Mouse (Mus musculus) fat pad, adult 2 months (tissue): ENCODE measurements around the gene Fam234b.

Experiments used
- DNase-seq: peaks from one replicate; pipeline ENCODE4 v3.0.0-alpha.2; 2011; ENCODE audit warnings: low read depth, low spot score; ENCODE audit errors: extremely low read depth

Gene Fam234b

GRCm38 (mm10) chr6:135219916-135220315, 22.1 kb downstream of the Fam234b start:
- no peak for DNase-seq

DNA sequence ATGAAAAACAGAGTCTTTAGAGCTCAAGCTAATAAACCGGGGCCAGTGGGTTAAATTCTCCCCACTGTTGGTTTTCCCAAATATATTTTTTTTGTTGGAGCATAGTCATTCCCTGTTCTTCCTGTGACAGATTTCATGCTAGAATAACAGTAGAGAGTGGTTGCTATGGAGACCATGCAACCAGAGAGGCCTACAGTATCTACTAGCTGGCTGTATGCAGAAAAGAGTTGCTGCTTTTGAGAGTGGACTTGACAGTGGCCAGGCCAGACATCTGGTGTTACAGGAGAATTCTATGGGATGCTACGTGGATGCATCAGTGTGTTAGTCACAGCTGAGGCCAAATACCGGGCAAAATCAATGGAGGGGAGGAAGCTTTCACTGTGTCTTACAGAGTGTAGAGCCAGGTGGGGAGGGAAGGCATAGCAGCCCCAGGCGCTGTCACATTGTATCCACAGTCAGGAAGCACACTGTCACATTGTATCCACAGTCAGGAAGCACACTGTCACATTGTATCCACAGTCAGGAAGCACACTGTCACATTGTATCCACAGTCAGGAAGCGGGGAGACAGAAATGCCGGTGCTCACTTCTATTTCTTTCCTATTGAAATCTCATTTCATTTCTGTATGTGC, 26.1 kb downstream of the Fam234b start:
- DNase-seq = no peak

- no peak for DNase-seq
Observed at GRCm38 (mm10) chr6:135228465-135228941, 30.7 kb downstream of the Fam234b start.

DNA sequence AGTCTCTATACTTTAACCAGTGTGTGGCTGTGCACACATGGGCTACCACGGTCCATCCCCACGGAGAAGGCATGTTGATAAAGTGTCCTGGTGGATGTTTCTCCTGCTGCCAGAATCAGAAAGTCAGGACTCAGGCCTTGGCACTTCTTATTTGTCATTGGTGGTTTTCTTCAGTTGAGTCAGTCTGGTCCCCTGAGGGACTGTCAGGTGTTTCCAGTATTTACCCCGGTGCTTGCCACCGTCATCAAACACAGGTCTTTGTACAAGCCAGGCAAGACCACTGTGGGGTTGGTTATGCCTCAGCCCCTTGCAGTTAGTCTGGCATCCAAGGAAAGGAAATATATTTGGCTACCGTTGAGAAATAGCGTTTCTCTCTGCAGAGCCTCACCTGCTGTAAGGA, 32.8 kb downstream of the Fam234b start:
- DNase-seq = no peak

- DNase-seq = no peak
Observed at GRCm38 (mm10) chr6:135232443-135233182, 34.8 kb downstream of the Fam234b start.

DNA sequence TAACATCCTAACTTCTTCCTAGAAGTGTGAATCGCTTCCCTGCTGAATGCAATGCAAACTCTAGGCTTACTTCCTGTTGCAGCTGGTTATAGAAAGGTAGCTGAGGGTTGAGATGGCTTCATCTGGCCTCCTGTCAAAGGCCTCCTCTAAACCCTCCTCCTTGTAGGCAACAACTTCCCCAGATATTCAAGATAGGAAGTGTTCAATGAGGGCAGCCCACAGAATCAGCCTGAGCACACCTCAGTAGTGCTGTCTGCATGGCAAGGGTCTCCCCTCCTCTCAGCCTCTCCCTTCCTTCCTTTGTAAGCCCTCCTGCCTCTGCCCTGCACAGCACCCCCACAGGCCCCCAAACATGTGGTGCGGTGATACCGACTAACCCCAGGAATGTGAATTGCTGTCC, 38.0 kb downstream of the Fam234b start:
- no peak for DNase-seq

DNA sequence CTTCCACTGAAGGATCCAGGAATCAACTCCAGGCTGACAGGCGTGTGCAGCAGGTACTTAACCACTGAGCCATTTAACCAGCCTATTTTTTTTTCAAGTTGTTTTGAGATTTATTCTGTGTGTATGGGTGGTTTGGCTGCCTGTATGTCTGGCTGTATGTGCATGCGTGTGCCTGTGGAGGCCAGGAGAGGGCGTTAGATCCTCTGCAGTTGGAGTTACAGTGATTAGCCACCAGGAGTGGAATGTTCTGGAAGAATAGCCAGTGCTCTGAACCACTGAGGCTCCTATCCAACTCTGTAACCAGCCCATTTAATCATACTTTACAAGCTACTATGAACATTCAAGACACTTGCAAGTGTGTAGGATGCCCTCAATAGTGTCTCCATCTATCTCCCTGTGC, 38.8 kb downstream of the Fam234b start:
- DNase-seq = no peak

DNA sequence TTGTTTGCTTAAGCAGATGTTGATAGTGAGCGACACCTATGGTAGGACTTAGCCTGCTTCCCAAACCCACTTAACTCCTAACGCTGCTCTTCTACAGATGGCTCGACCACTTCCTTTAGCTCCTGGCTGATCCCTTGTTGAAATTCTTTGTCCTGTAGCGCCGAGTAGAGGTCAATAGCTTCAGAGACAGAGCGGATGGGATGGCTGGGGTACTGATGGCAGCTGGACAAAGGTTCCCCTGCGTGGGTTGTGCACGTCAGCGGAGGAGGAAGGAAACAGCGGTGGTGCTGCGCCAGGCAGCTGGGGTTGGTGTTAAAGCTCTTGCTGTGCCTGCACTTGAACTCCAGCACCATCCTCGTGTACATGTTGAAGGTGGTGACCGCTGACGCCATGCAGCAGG, 39.5 kb downstream of the Fam234b start:
- DNase-seq = no peak

GRCm38 (mm10) chr6:135238211-135238610, 40.4 kb downstream of the Fam234b start:
- no peak for DNase-seq

GRCm38 (mm10) chr6:135240361-135240760, 42.6 kb downstream of the Fam234b start:
- no peak for DNase-seq

- DNase-seq = no peak
Observed at GRCm38 (mm10) chr6:135245586-135245985, 47.8 kb downstream of the Fam234b start.

- DNase-seq = no peak
Observed at GRCm38 (mm10) chr6:135247861-135248260, 50.1 kb downstream of the Fam234b start.

DNA sequence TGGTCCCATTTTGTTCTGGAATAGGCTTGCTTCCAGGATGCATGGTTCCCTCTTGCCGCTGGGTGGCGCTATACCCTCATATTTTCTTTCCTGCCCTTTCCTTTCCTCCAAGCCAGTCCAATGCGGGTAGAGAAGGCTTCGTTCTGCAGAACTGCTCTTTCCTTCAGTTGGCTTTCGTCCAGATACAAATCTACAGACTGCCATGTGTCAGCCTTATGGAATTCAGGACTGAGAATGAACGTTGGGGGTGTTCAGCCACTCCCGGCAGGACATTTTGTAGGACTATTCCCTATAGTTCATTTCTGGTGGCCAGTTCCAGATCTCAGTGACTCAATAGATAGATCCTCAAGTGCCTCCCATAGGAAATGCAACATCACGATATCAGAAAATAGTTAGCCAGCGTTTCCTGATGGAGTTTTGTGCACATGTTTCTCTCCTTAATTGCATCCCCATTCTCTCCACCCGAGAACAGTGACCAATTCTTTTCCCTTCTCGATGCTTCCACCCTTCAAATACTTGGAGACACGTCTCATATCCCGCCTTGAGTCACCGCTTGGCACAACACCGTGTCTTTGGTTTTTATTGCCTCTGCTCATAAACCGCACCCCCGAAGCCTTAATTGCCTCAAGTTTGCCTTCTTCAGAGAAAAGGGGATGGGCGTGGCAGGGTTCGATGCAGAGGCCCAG, 52.2 kb downstream of the Fam234b start:
- DNase-seq = no peak

GRCm38 (mm10) chr6:135250926-135251699, 53.3 kb downstream of the Fam234b start:
- DNase-seq = no peak

DNA sequence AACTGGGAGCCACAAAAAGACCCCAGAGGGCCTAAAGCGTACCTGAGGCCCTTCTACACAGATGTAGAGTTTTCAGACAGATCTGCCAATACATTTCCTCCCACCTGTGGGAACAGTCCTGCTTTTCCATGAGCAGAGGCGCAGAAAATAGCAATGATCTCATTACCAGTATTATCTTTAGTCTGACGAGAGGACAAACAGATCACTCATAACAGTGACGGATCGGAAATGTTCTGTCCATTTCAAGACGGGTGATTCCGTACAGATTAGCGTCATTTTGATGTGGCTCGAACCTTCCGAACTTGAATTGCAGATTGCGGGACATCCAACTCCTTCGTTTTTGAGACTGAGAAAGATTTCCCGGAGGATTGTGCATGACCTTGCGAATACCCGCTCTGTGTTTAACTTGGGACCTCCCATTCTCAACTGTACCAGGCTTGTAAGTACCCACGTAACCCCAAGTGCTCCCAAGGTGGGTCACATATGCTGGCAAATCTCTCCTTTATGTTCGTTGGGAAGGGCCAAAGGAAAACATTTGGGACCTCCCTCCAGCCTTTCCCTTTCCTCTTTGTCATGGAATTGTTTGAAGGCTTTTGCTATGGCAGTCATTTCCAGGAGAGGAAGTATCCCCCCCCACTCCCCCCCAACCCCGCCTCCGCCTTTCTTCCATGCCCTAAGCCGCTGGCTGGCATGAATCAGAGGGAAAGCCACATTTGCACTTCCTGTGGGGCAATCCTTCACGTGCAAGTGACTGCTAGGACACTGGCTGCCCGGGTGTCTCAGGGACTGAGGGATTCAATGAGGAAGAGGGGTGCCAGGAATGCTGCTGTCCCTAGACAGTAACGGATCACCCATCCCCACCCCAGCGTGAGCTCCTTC, 54.3 kb downstream of the Fam234b start:
- no peak for DNase-seq

DNA sequence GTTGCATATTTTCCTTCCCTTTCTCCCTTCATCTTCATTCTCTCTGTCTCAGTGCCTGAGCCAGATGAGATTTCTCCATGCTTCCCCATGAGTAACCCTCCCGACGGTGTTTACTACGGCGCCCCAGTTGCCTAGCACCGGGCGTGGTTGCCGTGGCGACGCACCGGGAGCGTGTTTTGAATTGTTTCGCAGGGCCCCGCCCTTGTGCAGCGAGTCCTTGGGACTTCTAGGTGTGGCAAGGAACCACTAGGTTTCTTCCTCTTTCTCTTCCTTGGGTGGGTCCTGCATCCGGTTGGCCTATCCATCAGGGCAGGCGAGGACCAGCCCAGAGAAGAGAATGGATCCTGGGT, 54.9 kb downstream of the Fam234b start:
- DNase-seq = no peak

DNA sequence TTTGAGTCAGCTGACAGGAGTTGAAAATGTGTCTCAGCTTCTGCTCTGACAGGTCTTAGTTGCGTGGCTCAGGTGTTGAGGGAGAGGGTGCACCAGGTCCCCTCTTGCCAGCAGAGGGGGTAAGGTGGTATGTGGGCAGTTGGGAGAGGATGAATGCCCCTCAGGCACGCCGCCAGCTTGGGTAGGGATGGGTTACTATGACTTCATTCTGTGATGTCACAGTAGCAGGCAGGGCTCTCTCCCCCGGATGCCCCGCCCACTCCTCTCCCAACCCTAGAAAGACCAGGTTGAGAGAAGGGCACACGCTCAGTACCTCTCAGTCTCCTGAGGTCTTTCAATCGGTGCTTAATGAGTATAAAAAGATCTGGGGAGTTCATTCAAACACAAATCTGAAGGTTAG, 56.4 kb downstream of the Fam234b start, which contains the start of gene Gsg1:
Gene Gsg1 (minus strand): TSS at position 199 of the 400 bp plus-strand sequence.
- no peak for DNase-seq

DNA sequence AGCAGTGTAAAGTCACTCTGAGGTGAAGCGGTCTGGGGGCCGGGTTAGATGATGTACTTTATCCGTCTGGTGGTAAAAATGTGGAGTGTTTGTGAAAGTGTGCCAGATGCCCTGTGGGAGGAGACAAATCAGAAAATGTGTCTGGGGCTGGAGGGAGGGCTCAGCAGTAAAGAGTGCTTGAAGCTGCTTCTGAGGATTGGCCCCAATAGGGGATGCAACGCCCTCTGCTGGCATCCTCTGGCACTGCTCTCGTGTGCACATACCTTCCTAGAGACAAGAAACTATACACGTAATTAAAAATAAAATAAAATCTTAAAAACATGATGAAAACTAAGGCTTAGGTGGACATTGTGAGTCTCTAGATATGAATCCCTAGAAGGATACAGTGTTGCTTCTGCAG, 62.7 kb downstream of the Fam234b start:
- no peak for DNase-seq

DNA sequence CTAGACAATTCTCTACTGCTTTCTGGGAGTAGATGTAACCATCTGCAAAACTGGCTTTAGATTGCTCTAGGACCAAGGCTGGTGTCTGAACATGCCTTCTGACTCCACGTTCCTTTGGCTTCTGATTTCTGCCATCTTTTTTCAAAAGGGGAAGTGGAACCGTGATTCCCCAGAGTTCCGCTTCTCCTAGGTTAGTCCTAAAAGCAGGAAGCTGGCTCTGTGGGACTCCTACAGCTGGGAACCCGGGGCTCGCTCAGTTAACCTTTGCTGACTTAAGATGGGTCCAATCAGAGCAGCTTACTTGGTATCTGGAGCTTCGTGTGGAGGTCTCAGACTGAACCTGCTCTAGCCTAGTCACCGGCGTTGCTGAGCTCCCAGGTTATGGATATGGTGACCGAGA, 63.3 kb downstream of the Fam234b start:
- no peak for DNase-seq

DNA sequence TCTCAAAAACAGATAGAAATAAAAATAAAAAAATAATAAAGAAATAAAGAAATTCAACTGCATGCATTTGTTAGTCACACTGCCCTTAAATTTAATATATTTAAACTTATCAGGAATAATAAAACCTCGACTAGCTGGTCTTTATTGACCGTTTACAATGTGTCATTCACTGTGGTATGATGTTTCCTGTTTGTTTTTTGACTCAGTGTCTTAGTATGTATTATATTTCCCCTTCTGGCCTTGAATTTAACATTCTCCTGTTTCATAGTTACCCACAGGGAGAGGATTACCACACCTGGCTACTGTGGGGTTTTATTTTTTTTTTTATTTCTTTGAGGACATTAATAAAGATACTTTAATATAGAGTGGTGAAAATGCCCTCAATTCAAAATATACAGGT, 64.8 kb downstream of the Fam234b start:
- DNase-seq = no peak
